Comparison of ENCODE assay signal across 8 mouse cellular contexts in genomic region chr12:74333016-74333415, GRCm38 (mm10). TPM values are rescaled to one million over a fixed set of nuclear protein-coding genes. Genes with fewer than 3 reads are reported as not detected.
DNase-seq lines count a peak whose midpoint lies in the region; ATAC-seq lines count a peak whose summit lies in the region.
"Had no signal": no experiment of that assay in that cellular context is flagged by ENCODE, and none has a peak within 500 bp of the region (broad histone marks: within the 10 kb centered on the region; RNA-seq: fewer than 3 reads in every experiment).

No protein-coding gene starts in this region.

- H3K4me2 ChIP-seq in forebrain, embryonic 13.5 days: no peak overlapping the region
- H3K4me2 ChIP-seq in hindbrain, embryonic 13.5 days: no peak overlapping the region
- H3K4me2 ChIP-seq in midbrain, embryonic 11.5 days: no peak overlapping the region

- peak; percentile 80 for ATAC-seq in forebrain, embryonic 13.5 days
- ATAC-seq in hindbrain, embryonic 13.5 days (ENCODE audit: low FRiP score): peak; percentile 68; the same call in 1 of the 2 replicates
- peak; percentile 82 for ATAC-seq in midbrain, embryonic 11.5 days (ENCODE audit: low FRiP score)

- WGBS in forebrain, embryonic 13.5 days: 22% methylated on average over 13 of the region's 13 CpGs
- 22% methylated on average over 13 of the region's 13 CpGs for WGBS in hindbrain, embryonic 13.5 days
- WGBS in midbrain, embryonic 11.5 days: 19% methylated on average over 13 of the region's 13 CpGs

- no peak overlapping the region for H3K27ac ChIP-seq in forebrain, embryonic 13.5 days
- no peak overlapping the region for H3K27ac ChIP-seq in hindbrain, embryonic 13.5 days
- H3K27ac ChIP-seq in midbrain, embryonic 11.5 days (ENCODE audit: low read depth, low read length): no peak overlapping the region

- H3K36me3 ChIP-seq in forebrain, embryonic 13.5 days (ENCODE audit: poor library complexity, severe bottlenecking): no peaks in the 10 kb centered on the region
- no peaks in the 10 kb centered on the region for H3K36me3 ChIP-seq in hindbrain, embryonic 13.5 days
- H3K36me3 ChIP-seq in midbrain, embryonic 11.5 days (ENCODE audit: control insufficient read depth, insufficient read depth, low read length): no peaks in the 10 kb centered on the region

- no peak overlapping the region for H3K9ac ChIP-seq in forebrain, embryonic 13.5 days
- H3K9ac ChIP-seq in hindbrain, embryonic 13.5 days: no peak overlapping the region
- H3K9ac ChIP-seq in midbrain, embryonic 11.5 days (ENCODE audit: low read length): no peak overlapping the region

- H3K27me3 ChIP-seq in forebrain, embryonic 13.5 days: no peaks in the 10 kb centered on the region
- no peaks in the 10 kb centered on the region for H3K27me3 ChIP-seq in hindbrain, embryonic 13.5 days
- H3K27me3 ChIP-seq in midbrain, embryonic 11.5 days (ENCODE audit: control insufficient read depth, insufficient read depth, low read length): no peaks in the 10 kb centered on the region

- H3K4me1 ChIP-seq in forebrain, embryonic 13.5 days: no peaks in the 10 kb centered on the region
- no peaks in the 10 kb centered on the region for H3K4me1 ChIP-seq in hindbrain, embryonic 13.5 days (replicated peaks)
- no peaks in the 10 kb centered on the region for H3K4me1 ChIP-seq in midbrain, embryonic 11.5 days (ENCODE audit: control insufficient read depth, insufficient read depth, low read length)

- peak; percentile 77 for DNase-seq in R1 (ENCODE audit: low read depth, low spot score)
- peak; percentile 17 for DNase-seq in c-Kit-positive CD71-positive TER-119-negative erythroid progenitor cells, embryonic 14.5 days (ENCODE audit: low read depth)
- DNase-seq in left cerebral cortex, adult 11 months (ENCODE audit: low spot score): peak; percentile 73
- peak; percentile 95 for DNase-seq in midbrain, embryonic 11.5 days (ENCODE audit: low spot score, missing footprints)
- peak; percentile 46 for DNase-seq in skeletal muscle tissue, adult 2 months (ENCODE audit: low read depth, low spot score)

- H3K4me3 ChIP-seq in forebrain, embryonic 13.5 days: no peak overlapping the region
- no peak overlapping the region for H3K4me3 ChIP-seq in hindbrain, embryonic 13.5 days
- H3K4me3 ChIP-seq in midbrain, embryonic 11.5 days (ENCODE audit: low read depth, low read length): no peak overlapping the region

- H3K9me3 ChIP-seq in forebrain, embryonic 13.5 days (replicated peaks): no peaks in the 10 kb centered on the region
- no peaks in the 10 kb centered on the region for H3K9me3 ChIP-seq in hindbrain, embryonic 13.5 days
- no peaks in the 10 kb centered on the region for H3K9me3 ChIP-seq in midbrain, embryonic 11.5 days (ENCODE audit: control insufficient read depth, low read length)

RNA-seq across cellular contexts. Expression of gene Gm11042, which starts 16.8 kb away (rescaled TPM):
- not detected in 2 replicates for polyA plus RNA-seq in forebrain, embryonic 13.5 days (2015; fragmentation: Nextera tagmentation; extraction: Ambion mirVana)
- polyA plus RNA-seq in hindbrain, embryonic 13.5 days (2015; fragmentation: Nextera tagmentation; extraction: Ambion mirVana): not detected in 2 replicates
- polyA plus RNA-seq in midbrain, embryonic 11.5 days (2014; fragmentation: Nextera tagmentation; extraction: Ambion mirVana): not detected in 2 replicates
- polyA plus RNA-seq: liver, embryonic 16.5 days had no signal

Comparison
In these comparisons a context has a peak if more than half of its experiments do, and no peak if none do; other contexts are left out.
1. DNase-seq: peak in every context shown above with its lines; median percentile 95 in midbrain, embryonic 11.5 days; 77 in R1; 73 in left cerebral cortex, adult 11 months; 46 in skeletal muscle tissue, adult 2 months; 17 in c-Kit-positive CD71-positive TER-119-negative erythroid progenitor cells, embryonic 14.5 days.